Mouse (Mus musculus) liver, embryonic 11.5 days (tissue): ENCODE measurements around the gene Pcnx4. TPM values are rescaled to one million over a fixed set of nuclear protein-coding genes. Genes with fewer than 3 reads are reported as not detected.

Experiments used
- ATAC-seq: fragments of 200-750 bp; cut with Nextera tagmentation; replicated peaks from 2 replicates; pipeline ENCODE4 v1.8.0; 2017; ENCODE audit warnings: moderate number of reproducible peaks, mild to moderate bottlenecking, moderate TSS enrichment, moderate library complexity; ENCODE audit not compliant: low FRiP score
- DNase-seq: peaks from one replicate; pipeline ENCODE4 v3.0.0-alpha.2; 2017; ENCODE audit warnings: low spot score
- H3K27ac ChIP-seq: fragments of 300-500 bp; sonication (generic); 2 replicates; pipeline ENCODE4 v1.5.1; 2014; ENCODE audit warnings: mild to moderate bottlenecking, low read depth, low read length, control low read depth
- H3K27me3 ChIP-seq: fragments of 300-500 bp; sonication (generic); replicated peaks from 2 replicates; pipeline ENCODE4 v1.6.1; 2014; ENCODE audit warnings: low read length, mixed read lengths; ENCODE audit not compliant: control insufficient read depth, insufficient read depth
- H3K36me3 ChIP-seq: fragments of 300-500 bp; sonication (generic); 2 replicates; pipeline ENCODE4 v1.6.1; 2014; ENCODE audit warnings: mild to moderate bottlenecking, low read length, moderate library complexity, mixed read lengths; ENCODE audit not compliant: control insufficient read depth, insufficient read depth
- H3K4me1 ChIP-seq: fragments of 300-500 bp; sonication (generic); replicated peaks from 2 replicates; pipeline ENCODE4 v1.6.1; 2014; ENCODE audit warnings: low read length, mixed read lengths; ENCODE audit not compliant: control insufficient read depth, insufficient read depth
- H3K4me2 ChIP-seq: fragments of 300-500 bp; sonication (generic); 2 replicates; pipeline ENCODE4 v1.6.1; 2014; ENCODE audit warnings: mild to moderate bottlenecking, control low read depth, moderate library complexity
- H3K4me3 ChIP-seq: fragments of 300-500 bp; sonication (generic); 2 replicates; pipeline ENCODE4 v1.5.1; 2014; ENCODE audit warnings: low read depth, low read length, control low read depth
- H3K9ac ChIP-seq: fragments of 300-500 bp; sonication (generic); 2 replicates; pipeline ENCODE4 v1.6.1; 2014; ENCODE audit warnings: low read depth, low read length, control low read depth
- H3K9me3 ChIP-seq: fragments of 300-500 bp; sonication (generic); 2 replicates; pipeline ENCODE4 v1.6.1; 2016; ENCODE audit warnings: low read length, inconsistent platforms, mixed read lengths; ENCODE audit not compliant: control insufficient read depth
- WGBS: fragments of 180-500 bp; shearing (Covaris S2); extraction: QIAGEN DNeasy Blood & Tissue Kit; methylation state at CpG from one replicate; pipeline ENCODE4 v1.1.7; 2014; 5-methylcytosine and 5-hydroxymethylcytosine counted together
- polyA plus RNA-seq: library from polyadenylated mRNA; unstranded; fragments of >200 nt; fragmentation: Nextera tagmentation; extraction: Ambion mirVana; gene quantifications from 2 replicates; pipeline ENCODE4 v1.2.1, GENCODE M21; 2014

Gene Pcnx4
- polyA plus RNA-seq = 6.5 and 7.1 TPM in 2 replicates

DNA sequence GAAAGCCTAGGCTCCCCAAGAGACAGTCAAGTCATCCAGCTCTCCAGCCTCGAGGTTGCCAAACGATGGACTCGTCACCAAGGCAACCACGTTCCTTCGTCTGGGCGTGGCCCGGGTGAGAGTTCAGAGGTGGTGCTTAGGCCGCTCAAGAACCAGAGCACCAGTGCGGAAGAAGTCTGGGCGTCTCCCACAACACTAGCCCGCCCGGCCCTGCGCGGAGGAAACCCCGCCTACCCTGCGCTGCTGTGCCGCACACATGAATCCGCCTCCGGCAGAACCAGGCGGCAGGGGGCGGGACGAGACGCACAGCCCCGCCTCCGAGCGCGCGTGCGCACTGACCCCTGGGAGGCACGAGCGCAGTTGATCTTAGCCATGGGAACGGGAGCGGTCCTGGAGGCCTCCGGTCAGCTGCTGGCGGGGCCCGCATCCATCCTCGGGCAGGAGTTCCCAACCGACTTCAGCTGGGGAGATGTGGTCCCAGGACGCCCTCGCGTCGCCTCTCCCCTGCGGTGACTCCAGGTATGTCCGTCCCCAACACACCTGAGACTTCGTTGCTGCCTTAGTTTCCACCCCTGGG lies at the start of gene Pcnx4:
Gene Pcnx4, plus strand, starts transcription at position 363 of the 577 bp plus-strand sequence.
- no peaks in the 10 kb centered on the region for H3K36me3 ChIP-seq
- H3K4me1 ChIP-seq = no peaks in the 10 kb centered on the region; the same call in 1 of the 2 replicates
- H3K27ac ChIP-seq = no peak within 1 kb of the TSS
- H3K9me3 ChIP-seq = no peaks in the 10 kb centered on the region
- ATAC-seq = peak; percentile 100
- peak within 1 kb of the TSS; percentile 89 for H3K4me2 ChIP-seq
- DNase-seq = peak; percentile 99
- WGBS = under 1% methylated on average over 44 of the region's 45 CpGs
- no peaks in the 10 kb centered on the region for H3K27me3 ChIP-seq
- H3K9ac ChIP-seq = peak within 1 kb of the TSS; percentile 73
- peak within 1 kb of the TSS; percentile 79 for H3K4me3 ChIP-seq

GRCm38 (mm10) chr12:72487498-72487897 lies 48.7 kb upstream of the Pcnx4 start:
- DNase-seq = no peak

GRCm38 (mm10) chr12:72489995-72490394 lies 46.2 kb upstream of the Pcnx4 start:
- WGBS = 79% methylated on average over 3 of the region's 3 CpGs
- Histone ChIP-seq H3K4me1 (no peaks in the 10 kb centered on the region; the same call in 1 of the 2 replicates), H3K36me3 (no peaks in the 10 kb centered on the region), H3K27ac (no peak overlapping the region), H3K4me3 (no peak overlapping the region), H3K27me3 (no peaks in the 10 kb centered on the region), H3K9ac (no peak overlapping the region), H3K9me3 (no peaks in the 10 kb centered on the region), H3K4me2 (no peak overlapping the region)
- ATAC-seq (no peak), DNase-seq (no peak)

More at GRCm38 (mm10) chr12:72487498-72487897, 48.7 kb upstream of the Pcnx4 start:
- H3K27me3 ChIP-seq = no peaks in the 10 kb centered on the region
- no peak overlapping the region for H3K4me2 ChIP-seq
- no peak overlapping the region for H3K27ac ChIP-seq
- H3K4me3 ChIP-seq = no peak overlapping the region
- ATAC-seq = no peak
- H3K9ac ChIP-seq = no peak overlapping the region
- H3K36me3 ChIP-seq = no peaks in the 10 kb centered on the region
- 48% methylated on average over 3 of the region's 3 CpGs for WGBS
- no peaks in the 10 kb centered on the region; the same call in 1 of the 2 replicates for H3K4me1 ChIP-seq
- no peaks in the 10 kb centered on the region for H3K9me3 ChIP-seq

- H3K9ac ChIP-seq = no peak overlapping the region
- H3K4me1 ChIP-seq = no peaks in the 10 kb centered on the region; the same call in 1 of the 2 replicates
- 44% methylated on average over 3 of the region's 3 CpGs for WGBS
- H3K27me3 ChIP-seq = no peaks in the 10 kb centered on the region
- H3K4me3 ChIP-seq = no peak overlapping the region
- no peak overlapping the region for H3K4me2 ChIP-seq
- DNase-seq (no peak), ATAC-seq (no peak)
- H3K36me3 ChIP-seq = no peaks in the 10 kb centered on the region
- H3K9me3 ChIP-seq = no peaks in the 10 kb centered on the region
- H3K27ac ChIP-seq = no peak overlapping the region; the same call in 1 of the 2 replicates
Observed at GRCm38 (mm10) chr12:72491063-72491719, 45.0 kb upstream of the Pcnx4 start.

DNA sequence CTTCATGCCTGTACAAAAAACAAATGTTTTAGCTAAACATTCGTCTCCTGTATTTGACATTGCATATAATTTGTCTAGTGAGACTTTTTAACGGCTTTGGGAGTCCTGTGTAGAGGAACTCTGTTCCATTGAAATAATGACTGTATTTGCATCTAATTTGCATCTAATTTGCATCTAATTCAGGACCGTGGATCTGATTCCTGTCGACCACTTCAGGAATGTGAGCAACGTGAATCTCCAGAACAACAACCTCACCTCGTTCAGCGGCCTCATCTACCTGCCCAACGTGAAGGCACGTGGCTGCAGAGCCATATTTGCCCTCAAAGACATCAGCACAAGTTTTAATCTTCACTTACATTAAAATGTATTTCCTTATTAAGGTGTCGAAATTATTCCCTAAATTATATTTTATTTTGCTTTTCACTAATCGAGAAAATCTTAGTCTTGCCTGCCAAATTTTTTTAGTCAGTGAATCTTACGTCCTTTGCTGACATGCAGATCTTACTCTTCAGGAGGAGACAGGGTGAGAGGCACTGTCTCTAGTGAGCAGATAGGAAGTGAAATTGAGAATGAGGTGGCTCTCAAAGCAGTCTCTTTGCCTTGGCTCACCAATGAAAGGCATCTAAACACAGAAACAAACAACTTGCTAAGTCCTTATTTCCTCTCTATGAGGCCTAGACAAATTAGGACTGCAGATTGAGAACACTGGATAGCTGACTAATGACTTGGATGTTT lies 39.1 kb upstream of the Pcnx4 start:
- Histone ChIP-seq H3K9ac (no peak overlapping the region), H3K9me3 (no peaks in the 10 kb centered on the region), H3K4me2 (no peak overlapping the region), H3K4me3 (no peak overlapping the region), H3K4me1 (no peaks in the 10 kb centered on the region), H3K36me3 (no peaks in the 10 kb centered on the region), H3K27me3 (no peaks in the 10 kb centered on the region), H3K27ac (no peak overlapping the region)
- 74% methylated on average over 12 of the region's 12 CpGs for WGBS
- ATAC-seq = no peak
- DNase-seq = no peak

- H3K9ac ChIP-seq = no peak overlapping the region
- ATAC-seq (no peak), DNase-seq (no peak)
- H3K27me3 ChIP-seq = no peaks in the 10 kb centered on the region
- no peak overlapping the region for H3K4me3 ChIP-seq
- H3K4me1 ChIP-seq = no peaks in the 10 kb centered on the region
- no peaks in the 10 kb centered on the region for H3K9me3 ChIP-seq
- no peaks in the 10 kb centered on the region for H3K36me3 ChIP-seq
- no peak overlapping the region for H3K4me2 ChIP-seq
- H3K27ac ChIP-seq = no peak overlapping the region
- 81% methylated on average over 7 of the region's 7 CpGs for whole genome bisulfite sequencing
Observed at GRCm38 (mm10) chr12:72509606-72510005, 26.6 kb upstream of the Pcnx4 start.

GRCm38 (mm10) chr12:72515446-72515845 lies 20.7 kb upstream of the Pcnx4 start:
- no peaks in the 10 kb centered on the region for H3K4me1 ChIP-seq
- no peaks in the 10 kb centered on the region for H3K36me3 ChIP-seq
- 70% methylated on average over 3 of the region's 3 CpGs for WGBS
- no peak overlapping the region for H3K9ac ChIP-seq
- H3K4me2 ChIP-seq = no peak overlapping the region
- H3K9me3 ChIP-seq = no peaks in the 10 kb centered on the region
- DNase-seq = no peak
- H3K4me3 ChIP-seq = no peak overlapping the region
- no peak overlapping the region for H3K27ac ChIP-seq
- ATAC-seq = no peak
- no peaks in the 10 kb centered on the region for H3K27me3 ChIP-seq

DNA sequence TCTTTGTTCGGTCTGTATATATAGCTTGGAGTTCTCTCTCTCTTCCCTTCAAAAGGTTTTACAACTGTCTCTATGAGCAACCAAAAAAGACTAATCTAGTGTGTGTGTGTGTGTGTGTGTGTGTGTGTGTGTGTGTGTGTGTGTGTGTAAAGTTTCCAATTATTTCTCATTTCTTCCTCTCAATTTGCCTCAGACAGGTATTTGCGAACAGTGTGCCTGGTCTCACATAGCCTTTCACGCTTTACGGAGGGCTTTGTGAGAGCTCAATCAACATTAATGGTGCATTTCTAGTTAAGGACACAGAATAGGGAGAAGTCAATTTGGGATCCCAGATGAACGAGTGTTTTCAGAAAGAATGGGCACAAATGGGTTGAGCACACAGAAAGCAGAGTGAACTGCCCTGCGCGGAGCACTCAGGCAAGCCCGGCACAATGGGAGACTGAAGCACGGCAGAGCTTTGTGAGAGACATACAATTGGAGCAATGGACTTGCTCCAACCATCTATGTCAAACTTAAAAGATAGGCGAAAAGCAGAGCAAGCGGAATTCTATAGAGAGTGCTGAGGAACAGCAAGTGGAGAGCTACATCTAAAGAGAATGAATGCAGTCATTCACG lies 18.0 kb upstream of the Pcnx4 start:
- H3K4me1 ChIP-seq = no peaks in the 10 kb centered on the region
- no peak overlapping the region for H3K4me3 ChIP-seq
- H3K9ac ChIP-seq = no peak overlapping the region
- ATAC-seq = no peak
- H3K27me3 ChIP-seq = no peaks in the 10 kb centered on the region
- 87% methylated on average over 12 of the region's 12 CpGs for WGBS
- no peaks in the 10 kb centered on the region for H3K9me3 ChIP-seq
- no peaks in the 10 kb centered on the region for H3K36me3 ChIP-seq
- no peak overlapping the region for H3K27ac ChIP-seq
- H3K4me2 ChIP-seq = no peak overlapping the region
- no peak for DNase-seq
